Mouse (Mus musculus): ENCODE measurements around the gene Lmtk2. TPM values are rescaled to one million over a fixed set of nuclear protein-coding genes. Genes with fewer than 3 reads are reported as not detected.

The Lmtk2 gene
- 3.1 and 4.3 TPM in 2 replicates for polyA plus RNA-seq (2015; fragmentation: Nextera tagmentation; extraction: Ambion mirVana)

GRCm38 (mm10) chr5:144100149-144100935 is at the start of gene Lmtk2:
Gene Lmtk2, plus strand, starts transcription at chr5:144100436.
- peak; percentile 99 for ATAC-seq (replicated peaks; ENCODE audit: insufficient number of reproducible peaks, insufficient read depth, low FRiP score, low read depth)
- H3K27me3 ChIP-seq = peaks cover 14% of the 10 kb centered on the region
- peak within 1 kb of the TSS; percentile 86 for H3K27ac ChIP-seq
- no peaks in the 10 kb centered on the region for H3K9me3 ChIP-seq (replicated peaks)
- H3K4me2 ChIP-seq = peak within 1 kb of the TSS; percentile 93
- H3K4me3 ChIP-seq = peak within 1 kb of the TSS; percentile 99
- H3K36me3 ChIP-seq = no peaks in the 10 kb centered on the region
- peaks cover 19% of the 10 kb centered on the region for H3K4me1 ChIP-seq (replicated peaks)
- peak within 1 kb of the TSS; percentile 95 for H3K9ac ChIP-seq
- WGBS = under 1% methylated on average over 89 of the region's 90 CpGs

DNA sequence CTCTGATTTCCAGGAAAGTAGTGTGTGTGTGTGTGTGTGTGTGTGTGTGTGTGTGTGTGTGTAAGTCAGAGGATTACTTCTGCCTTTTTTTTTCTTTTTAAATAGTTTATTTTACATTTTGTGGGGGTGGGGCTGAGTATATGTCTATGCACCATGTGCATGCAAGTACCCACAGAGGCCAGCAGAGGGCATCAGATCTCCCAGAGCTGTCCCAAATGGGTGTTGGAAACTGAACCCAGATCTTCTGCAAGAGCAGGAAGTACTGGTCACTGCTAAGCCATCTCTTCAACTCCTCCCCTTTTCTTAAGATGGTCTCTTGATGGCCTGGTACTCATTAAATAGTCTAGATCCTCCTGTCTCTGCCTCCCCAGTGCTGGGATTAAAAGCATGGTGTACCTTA is 49.0 kb upstream of the Lmtk2 start:
- Histone ChIP-seq H3K27ac (no peak overlapping the region), H3K36me3 (no peaks in the 10 kb centered on the region), H3K4me2 (no peak overlapping the region), H3K27me3 (no peaks in the 10 kb centered on the region), H3K9me3 (replicated peaks) (no peaks in the 10 kb centered on the region), H3K4me1 (replicated peaks) (no peaks in the 10 kb centered on the region), H3K9ac (no peak overlapping the region), H3K4me3 (no peak overlapping the region)
- no peak for ATAC-seq (replicated peaks; ENCODE audit: insufficient number of reproducible peaks, insufficient read depth, low FRiP score, low read depth)

DNA sequence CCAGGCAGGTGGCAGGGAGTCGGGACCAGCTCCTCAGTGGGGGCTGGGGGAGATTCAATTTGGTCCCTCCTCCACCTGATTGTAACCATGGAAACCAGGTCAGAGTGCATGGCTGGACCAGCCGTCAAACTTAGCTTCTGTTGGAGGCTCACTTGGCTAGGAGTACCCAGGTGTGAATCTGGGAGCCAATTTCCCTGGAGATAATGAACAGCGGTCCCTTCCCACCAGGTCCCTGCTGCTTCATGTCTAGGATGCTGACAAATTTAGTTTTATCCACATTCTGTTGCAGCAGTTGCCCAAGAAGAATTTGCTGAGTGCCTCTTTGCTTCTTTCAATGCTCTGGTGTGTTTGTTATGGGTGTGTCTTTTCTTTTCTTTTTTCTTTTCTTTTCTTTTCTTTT is 46.8 kb upstream of the Lmtk2 start:
- ATAC-seq (replicated peaks; ENCODE audit: insufficient number of reproducible peaks, insufficient read depth, low FRiP score, low read depth) = no peak
- Histone ChIP-seq H3K4me2 (no peak overlapping the region), H3K9ac (no peak overlapping the region), H3K27ac (no peak overlapping the region), H3K36me3 (no peaks in the 10 kb centered on the region), H3K4me1 (replicated peaks) (no peaks in the 10 kb centered on the region), H3K27me3 (no peaks in the 10 kb centered on the region), H3K9me3 (replicated peaks) (no peaks in the 10 kb centered on the region), H3K4me3 (no peak overlapping the region)
- WGBS = 30% methylated on average over 3 of the region's 3 CpGs

DNA sequence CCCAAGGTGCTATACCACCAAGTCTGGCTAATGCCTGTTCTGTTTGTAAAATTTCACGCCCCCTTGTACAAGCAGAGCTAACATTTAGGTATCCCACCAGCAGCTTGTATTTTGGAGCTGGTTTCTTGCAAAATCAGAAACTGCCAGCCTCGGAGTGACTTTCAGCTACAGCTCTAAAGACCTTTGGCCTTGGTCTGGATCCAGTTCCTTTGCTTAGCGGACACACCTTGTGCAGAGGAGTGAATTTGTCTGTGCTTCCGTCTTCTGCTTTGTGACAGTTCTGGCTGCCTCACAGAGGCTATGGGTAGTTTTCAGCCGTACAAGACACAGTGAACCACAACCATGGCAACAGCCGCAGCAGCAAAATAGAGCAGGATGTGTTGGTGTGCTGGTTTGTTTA is 45.9 kb upstream of the Lmtk2 start:
- Histone ChIP-seq H3K4me1 (replicated peaks) (no peaks in the 10 kb centered on the region), H3K9ac (no peak overlapping the region), H3K27ac (no peak overlapping the region), H3K27me3 (no peaks in the 10 kb centered on the region), H3K36me3 (no peaks in the 10 kb centered on the region), H3K9me3 (replicated peaks) (no peaks in the 10 kb centered on the region), H3K4me2 (no peak overlapping the region), H3K4me3 (no peak overlapping the region)
- 85% methylated on average over 6 of the region's 6 CpGs for WGBS
- ATAC-seq (replicated peaks; ENCODE audit: insufficient number of reproducible peaks, insufficient read depth, low FRiP score, low read depth) = no peak

- H3K27me3 ChIP-seq = no peaks in the 10 kb centered on the region
- no peak overlapping the region for H3K4me3 ChIP-seq
- H3K9ac ChIP-seq = no peak overlapping the region
- no peaks in the 10 kb centered on the region for H3K9me3 ChIP-seq (replicated peaks)
- no peaks in the 10 kb centered on the region for H3K36me3 ChIP-seq
- no peaks in the 10 kb centered on the region for H3K4me1 ChIP-seq (replicated peaks)
- H3K27ac ChIP-seq = no peak overlapping the region
- H3K4me2 ChIP-seq = no peak overlapping the region
- WGBS = 70% methylated on average over 5 of the region's 5 CpGs
- no peak for ATAC-seq (replicated peaks; ENCODE audit: insufficient number of reproducible peaks, insufficient read depth, low FRiP score, low read depth)
Measured at GRCm38 (mm10) chr5:144064093-144064492, 36.1 kb upstream of the Lmtk2 start.

GRCm38 (mm10) chr5:144066036-144066435 is 34.2 kb upstream of the Lmtk2 start:
- H3K4me1 ChIP-seq (replicated peaks) = no peaks in the 10 kb centered on the region
- H3K27me3 ChIP-seq = no peaks in the 10 kb centered on the region
- no peak for ATAC-seq (replicated peaks; ENCODE audit: insufficient number of reproducible peaks, insufficient read depth, low FRiP score, low read depth)
- no peak overlapping the region for H3K4me2 ChIP-seq
- no peak overlapping the region for H3K4me3 ChIP-seq
- no peaks in the 10 kb centered on the region for H3K36me3 ChIP-seq
- WGBS = 73% methylated on average over 2 of the region's 2 CpGs
- H3K9ac ChIP-seq = no peak overlapping the region
- no peak overlapping the region for H3K27ac ChIP-seq
- no peaks in the 10 kb centered on the region for H3K9me3 ChIP-seq (replicated peaks)

- WGBS = 83% methylated on average over 1 of the region's 1 CpGs
Measured at GRCm38 (mm10) chr5:144070064-144070463, 30.2 kb upstream of the Lmtk2 start.

DNA sequence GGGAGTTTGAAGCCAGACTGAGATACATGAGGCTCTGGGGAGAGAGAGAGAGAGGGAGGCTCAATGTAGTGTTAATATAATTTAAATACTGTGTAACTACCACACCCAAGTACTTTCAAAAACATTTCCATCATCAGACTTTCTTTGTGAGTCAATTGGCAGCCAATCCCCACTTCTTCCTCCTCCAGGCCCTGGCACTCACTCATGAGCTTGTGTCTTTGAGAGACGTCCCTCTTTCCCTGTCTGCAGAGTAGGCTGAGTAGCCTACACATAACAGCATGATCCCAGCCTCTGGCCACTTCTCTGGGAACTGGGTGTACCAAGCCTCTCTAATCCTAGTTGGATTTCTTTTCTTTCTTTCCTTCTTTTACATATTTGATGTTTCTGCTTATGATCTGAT is 29.0 kb upstream of the Lmtk2 start:
- H3K27ac ChIP-seq = no peak overlapping the region
- no peak overlapping the region for H3K4me3 ChIP-seq
- H3K27me3 ChIP-seq = no peaks in the 10 kb centered on the region
- H3K9me3 ChIP-seq (replicated peaks) = no peaks in the 10 kb centered on the region
- no peak overlapping the region for H3K4me2 ChIP-seq
- ATAC-seq (replicated peaks; ENCODE audit: insufficient number of reproducible peaks, insufficient read depth, low FRiP score, low read depth) = no peak
- H3K9ac ChIP-seq = no peak overlapping the region
- no peaks in the 10 kb centered on the region for H3K4me1 ChIP-seq (replicated peaks)
- 21% methylated on average over 1 of the region's 1 CpGs for WGBS
- H3K36me3 ChIP-seq = no peaks in the 10 kb centered on the region

More at GRCm38 (mm10) chr5:144070064-144070463, 30.2 kb upstream of the Lmtk2 start:
- no peak overlapping the region for H3K4me3 ChIP-seq
- H3K27me3 ChIP-seq = no peaks in the 10 kb centered on the region
- H3K4me2 ChIP-seq = no peak overlapping the region
- H3K9me3 ChIP-seq (replicated peaks) = no peaks in the 10 kb centered on the region
- no peaks in the 10 kb centered on the region for H3K4me1 ChIP-seq (replicated peaks)
- H3K27ac ChIP-seq = no peak overlapping the region
- ATAC-seq (replicated peaks; ENCODE audit: insufficient number of reproducible peaks, insufficient read depth, low FRiP score, low read depth) = no peak
- no peaks in the 10 kb centered on the region for H3K36me3 ChIP-seq
- no peak overlapping the region for H3K9ac ChIP-seq

GRCm38 (mm10) chr5:144077541-144077940 is 22.7 kb upstream of the Lmtk2 start:
- H3K9me3 ChIP-seq (replicated peaks) = no peaks in the 10 kb centered on the region
- H3K27me3 ChIP-seq = no peaks in the 10 kb centered on the region
- H3K4me3 ChIP-seq = no peak overlapping the region
- no peaks in the 10 kb centered on the region for H3K4me1 ChIP-seq (replicated peaks)
- H3K36me3 ChIP-seq = no peaks in the 10 kb centered on the region
- H3K4me2 ChIP-seq = no peak overlapping the region
- no peak overlapping the region for H3K27ac ChIP-seq
- H3K9ac ChIP-seq = no peak overlapping the region
- WGBS = 50% methylated on average over 1 of the region's 1 CpGs
- no peak for ATAC-seq (replicated peaks; ENCODE audit: insufficient number of reproducible peaks, insufficient read depth, low FRiP score, low read depth)

DNA sequence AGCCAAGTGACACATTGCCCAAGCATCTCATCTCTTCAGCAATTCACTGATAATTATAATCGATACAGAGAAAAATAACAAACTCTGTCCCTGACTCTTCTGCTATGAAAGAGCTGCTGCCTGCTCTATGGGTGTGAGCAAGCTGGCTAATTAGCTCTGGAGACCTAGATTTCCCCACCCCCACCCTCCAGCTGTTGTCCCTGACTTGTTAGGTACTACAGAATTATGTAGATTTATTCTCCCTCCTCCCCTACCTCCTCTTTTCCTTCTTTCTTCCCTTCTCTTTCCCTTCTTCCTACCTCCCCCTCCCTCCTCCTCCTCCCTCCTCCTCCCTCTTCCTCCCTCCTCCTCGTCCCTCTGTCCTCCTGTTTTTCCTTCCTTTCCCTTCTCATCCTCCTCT is 19.4 kb upstream of the Lmtk2 start:
- no peak overlapping the region for H3K27ac ChIP-seq
- no peaks in the 10 kb centered on the region for H3K36me3 ChIP-seq
- no peaks in the 10 kb centered on the region for H3K9me3 ChIP-seq (replicated peaks)
- 55% methylated on average over 2 of the region's 2 CpGs for WGBS
- no peaks in the 10 kb centered on the region for H3K27me3 ChIP-seq
- no peak overlapping the region for H3K9ac ChIP-seq
- no peak for ATAC-seq (replicated peaks; ENCODE audit: insufficient number of reproducible peaks, insufficient read depth, low FRiP score, low read depth)
- H3K4me2 ChIP-seq = no peak overlapping the region
- H3K4me1 ChIP-seq (replicated peaks) = no peaks in the 10 kb centered on the region
- no peak overlapping the region for H3K4me3 ChIP-seq

- no peak overlapping the region for H3K9ac ChIP-seq
- H3K36me3 ChIP-seq = no peaks in the 10 kb centered on the region
- no peaks in the 10 kb centered on the region for H3K9me3 ChIP-seq (replicated peaks)
- no peaks in the 10 kb centered on the region for H3K4me1 ChIP-seq (replicated peaks)
- WGBS = 80% methylated on average over 5 of the region's 5 CpGs
- no peak overlapping the region for H3K4me2 ChIP-seq
- ATAC-seq (replicated peaks; ENCODE audit: insufficient number of reproducible peaks, insufficient read depth, low FRiP score, low read depth) = no peak
- H3K4me3 ChIP-seq = no peak overlapping the region
- H3K27ac ChIP-seq = no peak overlapping the region
- H3K27me3 ChIP-seq = no peaks in the 10 kb centered on the region
Measured at GRCm38 (mm10) chr5:144082006-144082405, 18.2 kb upstream of the Lmtk2 start.

GRCm38 (mm10) chr5:144083521-144083920 is 16.7 kb upstream of the Lmtk2 start:
- no peak for ATAC-seq (replicated peaks; ENCODE audit: insufficient number of reproducible peaks, insufficient read depth, low FRiP score, low read depth)
- H3K36me3 ChIP-seq = no peaks in the 10 kb centered on the region
- 92% methylated on average over 2 of the region's 2 CpGs for WGBS
- H3K27me3 ChIP-seq = no peaks in the 10 kb centered on the region
- no peak overlapping the region for H3K4me2 ChIP-seq
- H3K4me1 ChIP-seq (replicated peaks) = no peaks in the 10 kb centered on the region
- no peak overlapping the region for H3K4me3 ChIP-seq
- H3K9me3 ChIP-seq (replicated peaks) = no peaks in the 10 kb centered on the region
- no peak overlapping the region for H3K27ac ChIP-seq
- H3K9ac ChIP-seq = no peak overlapping the region

Measured in heart, embryonic 15.5 days (tissue).